Mouse (Mus musculus): ENCODE results near the gene Asb8.

DNA sequence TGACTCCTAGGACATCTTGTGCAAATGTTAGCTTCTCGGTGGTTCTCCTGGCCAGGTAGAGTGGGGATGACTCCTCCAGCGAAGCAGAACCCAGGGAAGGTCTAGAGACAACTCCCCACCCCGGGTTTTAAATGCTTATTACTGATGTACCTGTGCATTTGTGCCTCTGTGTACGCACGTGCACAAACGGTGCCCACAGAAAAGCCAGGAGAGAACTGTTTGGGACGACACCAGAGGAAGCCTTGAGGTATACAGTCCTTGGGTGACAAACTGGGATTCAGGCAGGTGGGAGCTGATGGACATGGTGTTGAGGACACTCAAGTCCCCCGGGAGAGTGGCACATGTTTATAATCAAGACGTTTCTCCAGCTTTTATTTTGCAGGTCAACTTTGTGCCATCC is 5.5 kb upstream of the Asb8 start:
- TF ChIP-seq CTCF (IDR thresholded peaks at IDR 0.05; ENCODE audit: extremely low read depth, insufficient read depth, insufficient read length, insufficient replicate concordance) (no peak), POLR2A (IDR thresholded peaks at IDR 0.05; ENCODE audit: low read depth, low read length) (no peak)

All from spleen, adult 2 months (tissue).